Mouse (Mus musculus) lung, adult 2 months (tissue): Measurements from ENCODE around the gene Tspan32.

Experiments used
- CTCF ChIP-seq: fragments of 200-500 bp; IDR thresholded peaks from 2 replicates; pipeline ENCODE4 v1.5.1; 2011; ENCODE audit warnings: mild to moderate bottlenecking, low read length, control low read depth; ENCODE audit not compliant: insufficient read depth
- POLR2A ChIP-seq: fragments of 200-500 bp; IDR thresholded peaks from 2 replicates; pipeline ENCODE4 v1.6.1; 2011; ENCODE audit warnings: low read depth, mild to moderate bottlenecking, control low read depth, low read length, borderline replicate concordance; ENCODE audit errors: extremely low read depth

- no peak for TF ChIP-seq CTCF
- no peak for TF ChIP-seq POLR2A
Observed at GRCm38 (mm10) chr7:143057023-143057422, 52.2 kb downstream of the Tspan32 start.
